Mouse (Mus musculus) CH12.LX (cell line): ENCODE measurements around the gene Gm11084. TPM values are rescaled to one million over a fixed set of nuclear protein-coding genes. Genes with fewer than 3 reads are reported as not detected.

Experiments used
- DNase-seq: peaks from one replicate; pipeline ENCODE4 v3.0.0-alpha.2; 2013; ENCODE audit errors: extremely low read depth
- H3K27ac ChIP-seq: 2 replicates; pipeline ENCODE4 v1.5.1; 2012; ENCODE audit warnings: low read depth, mild to moderate bottlenecking, control low read depth, moderate library complexity; ENCODE audit not compliant: insufficient read depth
- H3K27me3 ChIP-seq: replicated peaks from 2 replicates; pipeline ENCODE3; 2012; ENCODE audit warnings: inconsistent platforms
- H3K36me3 ChIP-seq, 2 experiments: replicated peaks in 1 of 2; 2 replicates each; pipeline versions ENCODE3 to v1.6.1; 2012; ENCODE audit warnings: inconsistent platforms in 1 of 2, low read length in 1 of 2, mild to moderate bottlenecking in 1 of 2, mixed read lengths in 1 of 2, moderate library complexity in 1 of 2; ENCODE audit not compliant: control insufficient read depth in 1 of 2, insufficient read depth in 1 of 2
- H3K4me1 ChIP-seq, 2 experiments: 2 replicates each; pipeline ENCODE4 v1.6.1; 2012; ENCODE audit warnings: inconsistent platforms in 1 of 2, moderate library complexity in 1 of 2; ENCODE audit not compliant: insufficient read depth in 2 of 2, control insufficient read depth in 1 of 2
- H3K4me2 ChIP-seq: 2 replicates; pipeline ENCODE4 v1.6.1; 2012; ENCODE audit warnings: low read depth, mild to moderate bottlenecking, control low read depth; ENCODE audit not compliant: poor library complexity, insufficient read depth, severe bottlenecking
- H3K4me3 ChIP-seq, 3 experiments: fragments of 150-350 bp in 1 of 3; sonication (generic) in 1 of 3; replicated peaks in 1 of 3; 2 replicates each; pipeline versions ENCODE3 to v1.5.1; 2011 to 2012; ENCODE audit warnings: low read depth in 2 of 3, low read length in 2 of 3, mild to moderate bottlenecking in 2 of 3, moderate library complexity in 2 of 3, control low read depth in 1 of 3, improper control_type of control experiment in 1 of 3, inconsistent platforms in 1 of 3, mixed read lengths in 1 of 3; ENCODE audit not compliant: poor library complexity in 1 of 3
- H3K79me2 ChIP-seq: replicated peaks from 2 replicates; pipeline ENCODE4 v1.6.1; 2012; ENCODE audit warnings: mild to moderate bottlenecking, moderate library complexity; ENCODE audit not compliant: control insufficient read depth, poor library complexity, insufficient read depth, severe bottlenecking; ENCODE audit errors: extremely low read depth
- H3K9ac ChIP-seq: 2 replicates; pipeline ENCODE4 v1.6.1; 2012; ENCODE audit warnings: low read depth, mild to moderate bottlenecking, control low read depth, moderate library complexity; ENCODE audit not compliant: insufficient read depth
- H3K9me3 ChIP-seq: replicated peaks from 2 replicates; pipeline ENCODE3; 2012; ENCODE audit warnings: low read length, inconsistent platforms, mixed read lengths
- BHLHE40 ChIP-seq: IDR thresholded peaks from 2 replicates; pipeline ENCODE4 v1.6.1; 2011; ENCODE audit warnings: mild to moderate bottlenecking, low read depth, low read length, improper control_type of control experiment
- CTCF ChIP-seq, 2 experiments: IDR thresholded peaks in 1 of 2; conservative IDR thresholded peaks in 1 of 2; 2 replicates each; pipeline ENCODE4 v1.5.1; 2011 to 2012; ENCODE audit warnings: low read depth in 2 of 2, low read length in 2 of 2, improper control_type of control experiment in 1 of 2, inconsistent platforms in 1 of 2, mild to moderate bottlenecking in 1 of 2, moderate library complexity in 1 of 2
- E2F4 ChIP-seq: IDR thresholded peaks from 2 replicates; pipeline ENCODE4 v1.6.1; 2011; ENCODE audit warnings: low read depth, low read length, improper control_type of control experiment; ENCODE audit not compliant: insufficient replicate concordance
- GABPA ChIP-seq: IDR thresholded peaks from 2 replicates; pipeline ENCODE4 v1.6.1; 2012; ENCODE audit warnings: low read depth, low read length, improper control_type of control experiment, inconsistent platforms; ENCODE audit not compliant: insufficient replicate concordance
- HCFC1 ChIP-seq: IDR thresholded peaks from 2 replicates; pipeline ENCODE4 v1.6.1; 2012; ENCODE audit warnings: low read depth, mild to moderate bottlenecking, inconsistent platforms, low read length, improper control_type of control experiment
- IRF4 ChIP-seq: IDR thresholded peaks from 2 replicates; pipeline ENCODE4 v1.6.1; 2014; ENCODE audit warnings: low read depth, mild to moderate bottlenecking, inconsistent platforms, low read length, improper control_type of control experiment
- JUN ChIP-seq: IDR thresholded peaks from 2 replicates; pipeline ENCODE4 v1.6.1; 2011; ENCODE audit warnings: low read depth, mild to moderate bottlenecking, low read length, improper control_type of control experiment, moderate library complexity; ENCODE audit not compliant: insufficient read depth
- JUND ChIP-seq: conservative IDR thresholded peaks from 2 replicates; pipeline ENCODE4 v1.6.1; 2011; ENCODE audit warnings: low read depth, low read length, improper control_type of control experiment
- MAFK ChIP-seq: IDR thresholded peaks from 2 replicates; pipeline ENCODE4 v1.6.1; 2011; ENCODE audit warnings: low read length, improper control_type of control experiment; ENCODE audit not compliant: insufficient replicate concordance
- MAZ ChIP-seq: IDR thresholded peaks from 2 replicates; pipeline ENCODE4 v1.6.1; 2012; ENCODE audit warnings: low read depth, mild to moderate bottlenecking, inconsistent platforms, low read length, improper control_type of control experiment, moderate library complexity
- NELFE ChIP-seq: IDR thresholded peaks from 2 replicates; pipeline ENCODE4 v1.6.1; 2011; ENCODE audit warnings: low read depth, low read length, improper control_type of control experiment
- NRF1 ChIP-seq: IDR thresholded peaks from 2 replicates; pipeline ENCODE4 v1.6.1; 2014; ENCODE audit warnings: low read depth, mild to moderate bottlenecking, inconsistent platforms, low read length, improper control_type of control experiment, moderate library complexity
- PAX5 ChIP-seq: IDR thresholded peaks from 2 replicates; pipeline ENCODE4 v1.6.1; 2012; ENCODE audit warnings: low read length, inconsistent platforms, mixed read lengths
- POLR2A ChIP-seq: IDR thresholded peaks from 2 replicates; pipeline ENCODE4 v1.6.1; 2011; ENCODE audit warnings: low read depth, mild to moderate bottlenecking, improper control_type of control experiment, low read length
- TBP ChIP-seq: conservative IDR thresholded peaks from 2 replicates; pipeline ENCODE4 v1.6.1; 2011; ENCODE audit warnings: low read depth, low read length, improper control_type of control experiment
- ZNF384 ChIP-seq: IDR thresholded peaks from 2 replicates; pipeline ENCODE4 v1.6.1; 2012; ENCODE audit warnings: low read depth, low read length, improper control_type of control experiment, inconsistent platforms
- dilution Hi-C: fragments of 300-500 bp; cut with MboI; formaldehyde crosslinking; loops from 2 replicates; pipeline ENCODE4 v1.14.3; 2020; ENCODE audit warnings: low sequenced_read_pairs; ENCODE audit not compliant: extremely low pct_unique_long_range_greater_than_20kb, extremely low pct_ligation_motif_present
- in situ Hi-C: fragments of 300-500 bp; cut with MboI; formaldehyde crosslinking; loops from 3 replicates; pipeline ENCODE4 v1.14.3; 2019; ENCODE audit warnings: low sequenced_read_pairs, low pct_ligation_motif_present, low pct_unique_long_range_greater_than_20kb, mixed read lengths
- polyA plus RNA-seq: library from polyadenylated mRNA; unstranded; fragments of >175 nt; gene quantifications from 2 replicates; pipeline ENCODE4 v1.2.1, GENCODE M21; 2012; ENCODE audit warnings: low read depth; ENCODE audit not compliant: insufficient read length
- total RNA-seq, 2 experiments: library from RNA; depleted of rRNA; stranded (reverse); fragments of 300-350 nt in 1 of 2; fragments of >200 nt in 1 of 2; gene quantifications; 2 replicates each; pipeline ENCODE4 v1.2.3; 2012 to 2014

Gm11084 gene
- total and polyA plus RNA-seq, 3 experiments, result not detected

- Histone ChIP-seq H3K9ac (no peak overlapping the region), H3K4me2 (no peak overlapping the region), H3K79me2 (no peaks in the 10 kb centered on the region), H3K27me3 (no peaks in the 10 kb centered on the region), H3K9me3 (peaks cover 2% of the 10 kb centered on the region), H3K4me3 (no peak overlapping the region), H3K36me3 (no peaks in the 10 kb centered on the region), H3K4me1 (peaks cover 0 to 9% of the 10 kb centered on the region in 2 experiments; a peak in 2 of 4 replicates), H3K27ac (no peak overlapping the region)
- in situ Hi-C loops, result no loop called here
- TF ChIP-seq ZNF384, result no peak
- no peak for TF ChIP-seq JUN
- no peak for TF ChIP-seq PAX5
- TF ChIP-seq POLR2A, result no peak
- TF ChIP-seq HCFC1, result no peak
- no peak for TF ChIP-seq NRF1
- TF ChIP-seq MAZ, result no peak
- TF ChIP-seq CTCF (conservative IDR thresholded peaks at IDR 0.05 in 1 of 2, IDR thresholded peaks at IDR 0.05 in 1 of 2; ENCODE audit: low read depth in 2 of 2, low read length in 2 of 2), result no peak
- no peak for TF ChIP-seq JUND
- TF ChIP-seq E2F4, result no peak
- dilution Hi-C loops, result no loop called here
- DNase-seq, result no peak
These were observed 40.6 kb upstream of the Gm11084 start for GRCm38 (mm10) chr2:73027126-73027525.

- TF ChIP-seq NELFE (peak; percentile 41; the same call in 1 of the 2 replicates), BHLHE40 (no peak), GABPA (no peak), TBP (no peak), MAFK (peak; percentile 83; the same call in 1 of the 2 replicates), IRF4 (no peak)
- dilution Hi-C loops, result no loop called here
- no peak overlapping the region for H3K27ac ChIP-seq
These were observed 37.3 kb upstream of the Gm11084 start for GRCm38 (mm10) chr2:73023803-73024202.

More at GRCm38 (mm10) chr2:73023803-73024202, 37.3 kb upstream of the Gm11084 start:
- H3K27me3 ChIP-seq, result no peaks in the 10 kb centered on the region
- peak; percentile 69 for DNase-seq
- in situ Hi-C loops, result no loop called here
- H3K79me2 ChIP-seq, result no peaks in the 10 kb centered on the region
- no peak overlapping the region for H3K9ac ChIP-seq
- no peak overlapping the region for H3K4me3 ChIP-seq
- no peaks in the 10 kb centered on the region for H3K9me3 ChIP-seq
- H3K36me3 ChIP-seq, result no peaks in the 10 kb centered on the region
- H3K4me2 ChIP-seq, result no peak overlapping the region
- peaks cover 0 to 9% of the 10 kb centered on the region in 2 experiments; a peak in 2 of 4 replicates for H3K4me1 ChIP-seq
